Mouse (Mus musculus): ENCODE results near the gene Pla1a.

GRCm38 (mm10) chr16:38372876-38373275 is 60.1 kb downstream of the Pla1a start:
- TF ChIP-seq POLR2A (IDR thresholded peaks at IDR 0.05; ENCODE audit: borderline replicate concordance, extremely low read depth, insufficient read depth, insufficient read length, poor library complexity, severe bottlenecking) (no peak), CTCF (IDR thresholded peaks at IDR 0.05; ENCODE audit: borderline replicate concordance, extremely low read depth, insufficient read depth, insufficient read length) (no peak)

Measured in brain, embryonic 14.5 days (tissue).